Mouse (Mus musculus) bone marrow macrophage, adult 2 months (primary cell): ENCODE measurements around the gene Ficd. TPM values are rescaled to one million over a fixed set of nuclear protein-coding genes. Genes with fewer than 3 reads are reported as not detected.
A peak's percentile ranks its signal among the peaks of the same experiment; 100 is the strongest.

Source experiments
- H3K27ac ChIP-seq: 2 replicates; pipeline ENCODE4 v1.5.1; 2012; ENCODE audit warnings: low read depth, low read length; ENCODE audit not compliant: insufficient read depth
- H3K4me1 ChIP-seq: 2 replicates; pipeline ENCODE4 v1.6.1; 2012; ENCODE audit warnings: low read length; ENCODE audit not compliant: control insufficient read depth, insufficient read depth
- H3K4me3 ChIP-seq: 2 replicates; pipeline ENCODE4 v1.5.1; 2012; ENCODE audit warnings: mild to moderate bottlenecking, low read length, moderate library complexity; ENCODE audit not compliant: insufficient read depth
- CTCF ChIP-seq: IDR thresholded peaks from 2 replicates; pipeline ENCODE4 v1.5.1; 2012; ENCODE audit warnings: low read depth, mild to moderate bottlenecking, low read length, moderate library complexity
- POLR2A ChIP-seq: IDR thresholded peaks from 2 replicates; pipeline ENCODE4 v1.6.1; 2012; ENCODE audit warnings: mild to moderate bottlenecking, low read depth, low read length, borderline replicate concordance
- polyA plus RNA-seq: library from polyadenylated mRNA; stranded (reverse); fragments of >200 nt; gene quantifications from 2 replicates; pipeline ENCODE4 v1.2.4, GENCODE M21; 2012; ENCODE audit not compliant: missing spikeins, insufficient read depth, insufficient read length

Gene Ficd
- 3.0 and 3.7 TPM in 2 replicates for polyA plus RNA-seq

- peak within 1 kb of the TSS; percentile 73 for H3K27ac ChIP-seq
- peaks cover 10% of the 10 kb centered on the region; the same call in 1 of the 2 replicates for H3K4me1 ChIP-seq
- H3K4me3 ChIP-seq: peak within 1 kb of the TSS; percentile 75
- TF ChIP-seq POLR2A (no peak), CTCF (no peak)
Measured at GRCm38 (mm10) chr5:113735345-113736112, at the start of gene Ficd. Gene Ficd, plus strand, starts transcription at chr5:113735803.

GRCm38 (mm10) chr5:113687514-113687913 lies 48.1 kb upstream of the Ficd start:
- no peak overlapping the region for H3K4me3 ChIP-seq
- TF ChIP-seq POLR2A (no peak), CTCF (no peak)
- peaks cover 3% of the 10 kb centered on the region; the same call in 1 of the 2 replicates for H3K4me1 ChIP-seq

GRCm38 (mm10) chr5:113690069-113690548 lies 45.5 kb upstream of the Ficd start:
- TF ChIP-seq POLR2A (no peak), CTCF (no peak)
- Histone ChIP-seq H3K27ac (no peak overlapping the region), H3K4me1 (peaks cover 3% of the 10 kb centered on the region; the same call in 1 of the 2 replicates), H3K4me3 (no peak overlapping the region)

More at GRCm38 (mm10) chr5:113687514-113687913, 48.1 kb upstream of the Ficd start:
- no peak overlapping the region for H3K27ac ChIP-seq

GRCm38 (mm10) chr5:113690866-113691265 lies 44.7 kb upstream of the Ficd start:
- Histone ChIP-seq H3K27ac (no peak overlapping the region), H3K4me3 (no peak overlapping the region), H3K4me1 (peaks cover 3% of the 10 kb centered on the region; the same call in 1 of the 2 replicates)
- TF ChIP-seq POLR2A (no peak), CTCF (no peak)

GRCm38 (mm10) chr5:113693196-113693755 lies 42.3 kb upstream of the Ficd start:
- Histone ChIP-seq H3K27ac (no peak overlapping the region), H3K4me3 (no peak overlapping the region), H3K4me1 (no peaks in the 10 kb centered on the region)
- no peak for TF ChIP-seq CTCF
- TF ChIP-seq POLR2A: no peak

GRCm38 (mm10) chr5:113694000-113694399 lies 41.6 kb upstream of the Ficd start:
- no peak overlapping the region for H3K4me3 ChIP-seq
- H3K4me1 ChIP-seq: no peaks in the 10 kb centered on the region
- TF ChIP-seq POLR2A: no peak
- no peak for TF ChIP-seq CTCF
- no peak overlapping the region for H3K27ac ChIP-seq

- Histone ChIP-seq H3K4me3 (no peak overlapping the region), H3K4me1 (no peaks in the 10 kb centered on the region), H3K27ac (no peak overlapping the region)
- TF ChIP-seq POLR2A (no peak), CTCF (no peak)
Measured at GRCm38 (mm10) chr5:113694415-113694814, 41.2 kb upstream of the Ficd start.

GRCm38 (mm10) chr5:113700388-113701023 lies 35.1 kb upstream of the Ficd start:
- no peaks in the 10 kb centered on the region for H3K4me1 ChIP-seq
- H3K27ac ChIP-seq: no peak overlapping the region
- TF ChIP-seq CTCF (no peak), POLR2A (no peak)

GRCm38 (mm10) chr5:113703803-113704585 lies 31.6 kb upstream of the Ficd start:
- TF ChIP-seq CTCF (no peak), POLR2A (no peak)
- Histone ChIP-seq H3K4me1 (no peaks in the 10 kb centered on the region), H3K4me3 (no peak overlapping the region), H3K27ac (no peak overlapping the region)

More at GRCm38 (mm10) chr5:113700388-113701023, 35.1 kb upstream of the Ficd start:
- H3K4me3 ChIP-seq: no peak overlapping the region

- Histone ChIP-seq H3K4me1 (no peaks in the 10 kb centered on the region), H3K4me3 (no peak overlapping the region), H3K27ac (no peak overlapping the region)
- no peak for TF ChIP-seq CTCF
- TF ChIP-seq POLR2A: no peak
Measured at GRCm38 (mm10) chr5:113712861-113713260, 22.7 kb upstream of the Ficd start.
